Mouse (Mus musculus) thymus, adult 2 months (tissue): Measurements from ENCODE around the gene Cops3.

ENCODE experiments used
- CTCF ChIP-seq: fragments of 200-500 bp; IDR thresholded peaks from 2 replicates; pipeline ENCODE4 v1.5.1; 2012; ENCODE audit warnings: mild to moderate bottlenecking, control low read depth, low read length, moderate library complexity, borderline replicate concordance; ENCODE audit not compliant: control insufficient read depth, poor library complexity, insufficient read depth; ENCODE audit errors: extremely low read depth
- POLR2A ChIP-seq: fragments of 200-500 bp; IDR thresholded peaks from 2 replicates; pipeline ENCODE4 v1.6.1; 2012; ENCODE audit warnings: mild to moderate bottlenecking, low read length, control low read depth, moderate library complexity; ENCODE audit not compliant: control insufficient read depth, poor library complexity, insufficient read depth; ENCODE audit errors: extremely low read depth

DNA sequence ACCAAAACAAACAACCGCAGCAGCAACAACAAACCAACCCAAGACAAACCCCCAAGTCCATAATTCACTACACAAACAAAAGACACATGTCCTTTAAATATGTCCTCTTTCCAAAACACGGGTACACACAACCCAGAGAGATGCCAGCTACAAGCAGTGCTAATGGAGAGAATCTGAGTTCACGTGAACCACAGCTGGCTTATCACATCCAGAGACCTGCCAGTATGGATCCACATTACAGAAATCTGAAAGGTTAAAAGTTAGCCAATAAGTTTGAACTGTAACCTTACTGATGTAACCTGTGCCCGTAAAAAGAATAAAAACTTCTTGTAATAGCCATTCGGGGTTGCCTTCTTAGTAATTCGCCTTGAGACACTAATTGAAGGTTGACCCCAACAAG, 24.7 kb downstream of the Cops3 start:
- TF ChIP-seq CTCF (no peak), POLR2A (no peak)
